Mouse (Mus musculus): ENCODE measurements at regions not wholly inside any gene's neighbourhood (a gene's known extent, or its start where the extent isn't known, plus 50 kb on each side); places are given as distances from the start of the nearest gene placed in this dataset.
A peak's percentile ranks its signal among the peaks of the same experiment; 100 is the strongest.

GRCm38 (mm10) chr1:79917426-79918150 lies 56.6 kb upstream of the Serpine2 start:
- WGBS: 26% methylated on average over 7 of the region's 7 CpGs
- Histone ChIP-seq H3K4me1 (ENCODE audit: control insufficient read depth, insufficient read depth, low read length) (no peaks in the 10 kb centered on the region), H3K4me3 (no peak overlapping the region), H3K27ac (no peak overlapping the region), H3K79me2 (replicated peaks; ENCODE audit: control insufficient read depth, insufficient read depth, low read length) (no peaks in the 10 kb centered on the region), H3K9ac (ENCODE audit: low read depth, low read length) (no peak overlapping the region), H3K27me3 (ENCODE audit: control insufficient read depth, insufficient read depth, low read length) (no peaks in the 10 kb centered on the region), H3K36me3 (ENCODE audit: control insufficient read depth, insufficient read depth, low read length) (no peaks in the 10 kb centered on the region)
- peak; percentile 68 for DNase-seq
- intact Hi-C loops (cut with DNase I): no loop called here
- TF ChIP-seq POLR2A (IDR thresholded peaks at IDR 0.05; ENCODE audit: insufficient read depth, low read depth, low read length) (no peak), EP300 (IDR thresholded peaks at IDR 0.05; ENCODE audit: insufficient read depth, low read depth, low read length) (no peak), CTCF (IDR thresholded peaks at IDR 0.05) (no peak)

Measured in heart, adult 2 months (tissue).